Mouse (Mus musculus): ENCODE results near the gene Syngr2. TPM values are rescaled to one million over a fixed set of nuclear protein-coding genes. Genes with fewer than 3 reads are reported as not detected.

Syngr2 gene
- polyA plus RNA-seq (2014; fragmentation: Illumina TruSeq; extraction: RNeasy Lipid Tissue Mini Kit (QIAGEN cat#74804); ENCODE audit: low read depth, low replicate concordance), result 5.9 TPM

DNA sequence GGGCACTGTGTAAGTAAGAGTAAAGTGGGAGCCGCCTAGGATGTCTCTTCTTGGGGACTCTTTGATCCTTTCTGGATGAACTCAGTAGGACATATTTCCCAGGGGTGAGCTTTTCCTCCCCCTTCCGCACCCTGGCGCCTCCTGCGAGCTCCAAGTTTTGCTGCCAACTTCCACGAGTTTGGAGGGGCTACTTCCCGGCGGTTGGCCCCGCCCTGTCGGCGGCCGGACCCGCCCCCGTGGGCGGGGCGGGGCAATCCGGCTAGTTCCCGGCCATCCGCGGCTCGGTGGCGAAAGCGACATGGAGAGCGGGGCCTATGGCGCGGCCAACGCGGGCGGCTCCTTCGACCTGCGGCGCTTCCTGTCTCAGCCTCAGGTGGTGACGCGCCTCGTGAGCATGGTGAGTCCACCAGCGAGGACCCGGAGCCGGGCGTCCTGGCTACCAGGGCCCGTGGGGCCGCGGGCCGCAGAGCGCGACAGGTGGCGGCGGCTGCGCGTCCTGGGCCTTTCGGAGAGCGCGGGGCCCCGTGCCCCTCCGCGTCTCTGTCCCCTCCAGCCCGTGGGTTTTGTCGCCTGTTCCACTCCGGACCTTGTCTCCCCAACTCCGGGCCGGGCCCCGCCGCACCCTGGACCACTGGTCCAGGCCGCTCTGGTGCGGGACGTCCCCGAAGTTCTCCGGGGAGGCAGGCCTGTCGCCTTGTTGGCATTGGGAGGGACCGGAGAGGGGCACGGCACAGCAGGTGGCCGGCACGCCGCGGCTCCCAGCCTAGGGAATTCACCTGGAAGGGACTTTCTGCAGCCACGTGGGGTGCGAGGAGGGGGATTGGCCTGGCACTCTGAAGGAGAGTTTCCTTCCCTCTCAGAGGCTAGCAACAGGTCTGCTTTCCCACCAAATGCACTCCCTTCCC, at the start of gene Syngr2, which contains the start of gene Gm20708:
Syngr2 (plus strand) TSS at position 262 of the 905 bp plus-strand sequence.
Gm20708 (plus strand) TSS at position 262 of the 905 bp plus-strand sequence.

DNA sequence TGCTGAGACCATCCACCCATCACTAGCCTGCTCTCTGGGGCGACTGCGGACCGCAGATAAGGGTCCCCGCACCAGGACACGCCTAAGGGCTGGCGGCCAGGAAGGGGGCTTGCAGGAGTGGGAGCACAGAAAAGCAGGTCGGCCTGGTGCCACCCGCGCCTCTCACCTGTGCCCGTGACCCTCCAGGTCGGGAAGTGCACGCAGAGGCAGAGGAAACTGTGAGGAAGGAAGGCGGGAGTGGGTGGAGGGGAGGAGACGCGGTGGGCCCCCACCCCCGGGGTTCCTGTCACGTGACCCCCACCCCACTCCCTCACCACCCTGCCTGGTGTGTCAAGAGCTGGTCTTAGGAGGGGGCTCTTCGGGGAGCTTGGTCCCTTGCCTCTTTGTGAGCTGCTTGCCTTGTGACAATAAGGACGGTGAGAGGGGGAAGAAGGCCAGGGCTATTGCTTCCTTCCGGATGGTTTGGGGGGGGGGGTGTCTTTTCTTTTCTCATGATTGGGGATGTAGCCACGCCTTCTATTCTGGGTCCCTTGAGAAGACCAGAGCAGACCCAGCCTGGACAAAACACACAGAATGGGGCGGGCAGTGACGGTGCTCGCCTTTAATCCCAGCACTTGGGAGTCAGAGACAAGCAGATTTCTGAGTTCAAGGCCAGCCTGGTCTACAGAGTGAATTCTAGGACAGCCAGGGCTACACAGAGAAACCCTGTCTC, 27.3 kb upstream of the Syngr2 start, which contains the start of the genes Tmc8 and Tmc6:
Tmc8 (plus strand) TSS at position 84 of the 712 bp plus-strand sequence.
Tmc6 (minus strand) TSS at position 206 of the 712 bp plus-strand sequence.

GRCm38 (mm10) chr11:117797511-117798159, 11.8 kb upstream of the Syngr2 start, which contains the start of gene 6030468B19Rik:
Gene 6030468B19Rik (plus strand): TSS chr11:117797660.

DNA sequence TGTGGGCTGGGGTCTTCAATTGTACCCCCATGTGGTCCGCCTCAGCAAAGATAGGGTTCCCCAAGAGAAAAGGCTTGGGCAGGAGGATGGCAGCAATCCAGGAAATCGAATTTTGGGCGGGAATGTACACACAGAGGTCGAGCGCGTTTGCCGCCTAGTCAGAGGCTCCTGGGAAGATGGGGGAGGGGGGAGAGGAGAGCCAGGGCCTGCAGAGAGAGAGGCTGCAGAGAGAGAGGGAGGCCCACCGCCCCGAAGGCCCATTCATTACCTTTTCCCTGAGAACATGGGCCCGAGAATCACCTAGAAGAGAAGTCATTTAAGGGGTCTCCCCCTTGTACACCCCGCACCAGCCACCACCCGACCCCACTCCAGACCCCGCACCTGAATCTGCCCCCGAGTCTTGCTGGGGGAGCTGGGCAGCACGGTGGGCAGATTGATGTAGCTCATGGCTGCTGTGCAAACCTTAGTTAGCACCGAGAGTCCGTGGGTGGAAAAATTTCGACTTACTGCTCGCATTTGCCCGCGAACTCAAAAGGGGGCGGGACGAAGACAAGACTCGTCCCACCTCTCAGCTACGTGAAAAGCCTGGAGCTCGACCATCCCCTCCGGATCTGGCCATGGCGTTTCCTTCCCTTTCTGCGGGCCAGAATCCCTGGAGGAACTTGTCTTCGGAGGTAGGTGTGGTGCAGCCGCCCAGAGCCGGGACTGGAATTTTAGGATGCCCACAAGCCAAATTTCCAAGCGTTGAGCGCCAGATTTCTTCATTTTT, 16.0 kb downstream of the Syngr2 start, which contains the start of the genes Afmid and Tk1:
Afmid (plus strand) TSS at position 592 of the 769 bp plus-strand sequence.
Tk1 (minus strand) TSS at position 760 of the 769 bp plus-strand sequence.

DNA sequence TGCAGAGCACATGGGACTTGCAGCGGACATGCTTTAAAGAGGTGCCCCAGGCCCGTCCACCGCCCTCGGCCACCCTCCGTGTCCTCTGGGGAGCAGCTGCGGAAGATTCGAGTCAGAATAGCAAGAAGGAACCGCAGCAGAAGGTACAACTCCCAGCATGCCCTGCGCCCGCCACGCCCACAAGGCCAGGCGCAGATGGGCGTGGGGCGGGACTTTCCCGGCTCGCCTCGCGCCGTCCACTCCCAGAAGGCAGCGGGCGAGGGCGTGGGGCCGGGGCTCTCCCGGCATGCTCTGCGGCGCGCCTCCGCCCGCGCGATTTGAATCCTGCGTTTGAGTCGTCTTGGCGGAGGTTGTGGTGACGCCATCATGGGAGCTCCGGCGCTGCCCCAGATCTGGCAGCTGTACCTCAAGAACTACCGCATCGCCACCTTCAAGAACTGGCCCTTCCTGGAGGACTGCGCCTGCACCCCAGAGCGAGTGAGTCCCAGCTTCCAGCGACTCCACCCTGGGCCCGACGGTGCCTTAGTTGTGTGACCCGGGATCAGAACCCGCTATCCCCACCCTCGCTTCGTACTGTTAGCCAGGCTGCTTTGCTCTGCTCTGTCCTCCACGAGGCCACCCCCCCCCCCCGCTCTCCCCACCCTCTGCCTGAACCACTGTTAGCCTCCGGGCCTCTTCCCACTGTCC, 39.7 kb downstream of the Syngr2 start, which contains the start of gene Birc5:
Birc5 (plus strand) TSS at position 267 of the 687 bp plus-strand sequence.

GRCm38 (mm10) chr11:117860601-117861000, 51.1 kb downstream of the Syngr2 start, which contains the start of gene Tmem235:
Gene Tmem235 (plus strand): TSS chr11:117860752.

Other genes starting within 250 kb of the Syngr2 start
- 4.9 TPM for gene Tnrc6c, start 155.4 kb upstream of the Syngr2 start, polyA plus RNA-seq (2014; fragmentation: Illumina TruSeq; extraction: RNeasy Lipid Tissue Mini Kit (QIAGEN cat#74804); ENCODE audit: low read depth, low replicate concordance)
- not detected for gene Tmc8, start 27.6 kb upstream of the Syngr2 start, polyA plus RNA-seq (2014; fragmentation: Illumina TruSeq; extraction: RNeasy Lipid Tissue Mini Kit (QIAGEN cat#74804); ENCODE audit: low read depth, low replicate concordance)
- gene Tmc6, start 27.5 kb upstream of the Syngr2 start, polyA plus RNA-seq (2014; fragmentation: Illumina TruSeq; extraction: RNeasy Lipid Tissue Mini Kit (QIAGEN cat#74804); ENCODE audit: low read depth, low replicate concordance), result 0.93 TPM
- not detected for gene 6030468B19Rik, start 12.0 kb upstream of the Syngr2 start, polyA plus RNA-seq (2014; fragmentation: Illumina TruSeq; extraction: RNeasy Lipid Tissue Mini Kit (QIAGEN cat#74804); ENCODE audit: low read depth, low replicate concordance)
- 20.1 TPM for gene Gm20708, start within 50 bp of the Syngr2 start, polyA plus RNA-seq (2014; fragmentation: Illumina TruSeq; extraction: RNeasy Lipid Tissue Mini Kit (QIAGEN cat#74804); ENCODE audit: low read depth, low replicate concordance)
- 7.1 TPM for gene Afmid, start 16.3 kb downstream of the Syngr2 start, polyA plus RNA-seq (2014; fragmentation: Illumina TruSeq; extraction: RNeasy Lipid Tissue Mini Kit (QIAGEN cat#74804); ENCODE audit: low read depth, low replicate concordance)
- not detected for gene Tk1, start 16.4 kb downstream of the Syngr2 start, polyA plus RNA-seq (2014; fragmentation: Illumina TruSeq; extraction: RNeasy Lipid Tissue Mini Kit (QIAGEN cat#74804); ENCODE audit: low read depth, low replicate concordance)
- 0.57 TPM for gene Birc5, start 39.6 kb downstream of the Syngr2 start, polyA plus RNA-seq (2014; fragmentation: Illumina TruSeq; extraction: RNeasy Lipid Tissue Mini Kit (QIAGEN cat#74804); ENCODE audit: low read depth, low replicate concordance)
- gene Tmem235, start 51.1 kb downstream of the Syngr2 start, polyA plus RNA-seq (2014; fragmentation: Illumina TruSeq; extraction: RNeasy Lipid Tissue Mini Kit (QIAGEN cat#74804); ENCODE audit: low read depth, low replicate concordance), result not detected
- 0.24 TPM for gene Tha1, start 63.8 kb downstream of the Syngr2 start, polyA plus RNA-seq (2014; fragmentation: Illumina TruSeq; extraction: RNeasy Lipid Tissue Mini Kit (QIAGEN cat#74804); ENCODE audit: low read depth, low replicate concordance)
- gene Socs3, start 160.4 kb downstream of the Syngr2 start, polyA plus RNA-seq (2014; fragmentation: Illumina TruSeq; extraction: RNeasy Lipid Tissue Mini Kit (QIAGEN cat#74804); ENCODE audit: low read depth, low replicate concordance), result 0.20 TPM
- gene Pgs1, start 176.6 kb downstream of the Syngr2 start, polyA plus RNA-seq (2014; fragmentation: Illumina TruSeq; extraction: RNeasy Lipid Tissue Mini Kit (QIAGEN cat#74804); ENCODE audit: low read depth, low replicate concordance), result 2.5 TPM

All from kidney, adult 10 weeks (tissue).